Mouse (Mus musculus) forebrain, postnatal 0 days (tissue): ENCODE data around the gene Gm11114. TPM values are rescaled to one million over a fixed set of nuclear protein-coding genes. Genes with fewer than 3 reads are reported as not detected.
A peak's percentile ranks its signal among the peaks of the same experiment; 100 is the strongest.

Experiments
- ATAC-seq: fragments of 200-750 bp; cut with Nextera tagmentation; 2 replicates; pipeline ENCODE4 v1.8.0; 2017; ENCODE audit warnings: mild to moderate bottlenecking, moderate library complexity
- DNase-seq: peaks from one replicate; pipeline ENCODE4 v3.0.0-alpha.2; 2015
- H3K27ac ChIP-seq: fragments of 300-500 bp; sonication (generic); 2 replicates; pipeline ENCODE4 v1.5.1; 2014; ENCODE audit warnings: low read depth, mild to moderate bottlenecking, antibody characterized with exemption, low read length, moderate library complexity, mixed read lengths
- H3K27me3 ChIP-seq: fragments of 300-500 bp; sonication (generic); 2 replicates; pipeline ENCODE4 v1.6.1; 2014; ENCODE audit warnings: mild to moderate bottlenecking, low read length, mixed read lengths; ENCODE audit not compliant: insufficient read depth
- H3K36me3 ChIP-seq: fragments of 300-500 bp; sonication (generic); 2 replicates; pipeline ENCODE4 v1.6.1; 2014; ENCODE audit warnings: mild to moderate bottlenecking, moderate library complexity; ENCODE audit not compliant: insufficient read depth
- H3K4me1 ChIP-seq: fragments of 300-500 bp; sonication (generic); 2 replicates; pipeline ENCODE4 v1.6.1; 2014; ENCODE audit warnings: antibody characterized with exemption; ENCODE audit not compliant: insufficient read depth
- H3K4me2 ChIP-seq: fragments of 300-500 bp; sonication (generic); 2 replicates; pipeline ENCODE4 v1.6.1; 2014; ENCODE audit warnings: low read depth, mild to moderate bottlenecking, moderate library complexity
- H3K4me3 ChIP-seq: fragments of 300-500 bp; sonication (generic); 2 replicates; pipeline ENCODE4 v1.5.1; 2014; ENCODE audit warnings: low read depth, low read length, mixed read lengths
- H3K9ac ChIP-seq: fragments of 300-500 bp; sonication (generic); 2 replicates; pipeline ENCODE4 v1.6.1; 2014; ENCODE audit warnings: mild to moderate bottlenecking
- H3K9me3 ChIP-seq: fragments of 300-500 bp; sonication (generic); 2 replicates; pipeline ENCODE4 v1.6.1; 2016; ENCODE audit warnings: low read length
- CTCF ChIP-seq: sonication (generic); IDR thresholded peaks from 2 replicates; pipeline ENCODE4 v1.5.1; 2016; ENCODE audit warnings: antibody characterized with exemption, control low read depth, low read depth
- WGBS: fragments of 180-500 bp; shearing (Covaris S2); extraction: QIAGEN DNeasy Blood & Tissue Kit; methylation state at CpG from one replicate; pipeline ENCODE4 v1.1.7; 2014; 5-methylcytosine and 5-hydroxymethylcytosine counted together
- polyA plus RNA-seq: library from polyadenylated mRNA; unstranded; fragments of >200 nt; fragmentation: Nextera tagmentation; extraction: Ambion mirVana; gene quantifications from 2 replicates; pipeline ENCODE4 v1.2.1, GENCODE M21; 2015
- total RNA-seq: library from RNA; depleted of rRNA; stranded (reverse); fragments of >200 nt; gene quantifications from 2 replicates; pipeline ENCODE4 v1.2.3, GENCODE M21; 2014

Gm11114 gene
- total and polyA plus RNA-seq, 2 experiments from 2014 or later: not detected

DNA sequence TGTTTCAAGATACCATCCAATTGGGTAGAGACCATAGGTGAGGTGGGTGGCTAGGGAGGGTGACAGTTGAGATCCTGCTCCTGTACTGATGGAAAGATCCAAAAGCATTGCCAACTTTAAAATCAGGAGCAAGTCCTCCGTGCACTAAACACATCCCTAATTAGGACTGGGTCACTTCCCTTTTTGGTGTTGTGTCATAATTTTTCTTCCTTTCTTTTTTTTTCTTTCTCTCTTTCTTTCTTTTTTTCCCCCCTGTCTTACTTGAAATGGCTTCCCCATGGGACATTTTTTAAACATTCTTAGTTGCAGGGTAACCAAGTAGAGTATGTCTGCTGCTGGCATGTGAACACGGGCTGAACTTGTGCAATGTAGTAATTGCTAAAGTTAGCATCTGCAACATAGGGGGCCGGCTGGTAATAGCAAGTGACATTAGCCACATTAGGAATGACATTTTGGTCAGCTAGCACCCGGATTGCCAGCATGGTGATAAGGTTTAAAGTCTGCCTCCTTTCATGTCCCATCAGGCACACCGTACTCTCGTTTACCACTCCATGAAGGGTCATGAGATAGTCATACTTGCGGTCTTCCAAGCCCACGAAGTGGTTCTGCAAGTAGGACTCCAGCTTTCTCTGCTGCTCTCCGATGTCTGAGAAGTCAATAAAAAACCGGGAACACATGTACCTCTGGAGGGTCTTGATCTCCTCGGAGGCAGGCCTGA lies 11.7 kb downstream of the Gm11114 start:
- Histone ChIP-seq H3K36me3 (no peaks in the 10 kb centered on the region), H3K27me3 (peaks cover 8% of the 10 kb centered on the region; the same call in 1 of the 2 replicates), H3K27ac (no peak overlapping the region), H3K9ac (no peak overlapping the region), H3K4me2 (no peak overlapping the region), H3K4me1 (no peaks in the 10 kb centered on the region), H3K4me3 (no peak overlapping the region), H3K9me3 (no peaks in the 10 kb centered on the region)
- TF ChIP-seq CTCF: no peak
- no peak for DNase-seq
- no peak for ATAC-seq
- WGBS: 89% methylated on average over 11 of the region's 11 CpGs

DNA sequence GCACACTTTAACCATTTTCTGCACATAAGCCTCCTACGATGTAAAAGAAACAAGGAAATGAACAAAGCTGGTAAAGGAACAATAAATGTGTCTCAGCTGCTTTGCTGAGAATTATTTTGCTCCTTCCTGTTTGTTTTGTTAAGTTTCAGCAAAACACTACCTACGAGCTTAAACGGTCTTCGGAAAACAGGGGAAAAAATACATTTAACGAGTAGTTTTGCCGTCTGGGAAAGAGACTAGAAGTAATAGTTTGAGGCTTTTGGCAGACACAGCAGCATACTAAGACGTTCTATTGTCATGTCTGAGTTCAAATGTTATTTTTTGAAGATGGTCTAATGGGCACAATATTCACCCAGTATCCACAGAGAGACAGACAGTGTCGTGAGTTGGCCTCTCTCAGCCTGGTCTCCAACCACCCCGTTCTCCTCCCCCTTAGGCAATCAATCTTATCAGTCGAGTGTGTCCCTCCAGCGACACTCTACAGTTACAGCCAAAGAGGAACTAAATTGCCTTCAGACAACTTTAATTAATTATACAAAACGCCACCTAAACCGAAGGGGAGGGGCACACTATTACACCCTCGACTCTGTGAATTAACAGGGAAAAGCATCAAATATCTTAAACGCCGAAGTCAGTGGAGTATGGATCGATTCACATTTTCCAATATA lies 12.8 kb downstream of the Gm11114 start:
- 31% methylated on average over 17 of the region's 17 CpGs for WGBS
- Histone ChIP-seq H3K4me2 (peak overlapping the region; percentile 98; the same call in 1 of the 2 replicates), H3K9me3 (no peaks in the 10 kb centered on the region), H3K27ac (no peak overlapping the region), H3K27me3 (peaks cover 8% of the 10 kb centered on the region; the same call in 1 of the 2 replicates), H3K36me3 (no peaks in the 10 kb centered on the region), H3K4me1 (no peaks in the 10 kb centered on the region), H3K9ac (no peak overlapping the region), H3K4me3 (peak overlapping the region; percentile 58)
- TF ChIP-seq CTCF: no peak
- DNase-seq (peak; percentile 8), ATAC-seq (no peak)

DNA sequence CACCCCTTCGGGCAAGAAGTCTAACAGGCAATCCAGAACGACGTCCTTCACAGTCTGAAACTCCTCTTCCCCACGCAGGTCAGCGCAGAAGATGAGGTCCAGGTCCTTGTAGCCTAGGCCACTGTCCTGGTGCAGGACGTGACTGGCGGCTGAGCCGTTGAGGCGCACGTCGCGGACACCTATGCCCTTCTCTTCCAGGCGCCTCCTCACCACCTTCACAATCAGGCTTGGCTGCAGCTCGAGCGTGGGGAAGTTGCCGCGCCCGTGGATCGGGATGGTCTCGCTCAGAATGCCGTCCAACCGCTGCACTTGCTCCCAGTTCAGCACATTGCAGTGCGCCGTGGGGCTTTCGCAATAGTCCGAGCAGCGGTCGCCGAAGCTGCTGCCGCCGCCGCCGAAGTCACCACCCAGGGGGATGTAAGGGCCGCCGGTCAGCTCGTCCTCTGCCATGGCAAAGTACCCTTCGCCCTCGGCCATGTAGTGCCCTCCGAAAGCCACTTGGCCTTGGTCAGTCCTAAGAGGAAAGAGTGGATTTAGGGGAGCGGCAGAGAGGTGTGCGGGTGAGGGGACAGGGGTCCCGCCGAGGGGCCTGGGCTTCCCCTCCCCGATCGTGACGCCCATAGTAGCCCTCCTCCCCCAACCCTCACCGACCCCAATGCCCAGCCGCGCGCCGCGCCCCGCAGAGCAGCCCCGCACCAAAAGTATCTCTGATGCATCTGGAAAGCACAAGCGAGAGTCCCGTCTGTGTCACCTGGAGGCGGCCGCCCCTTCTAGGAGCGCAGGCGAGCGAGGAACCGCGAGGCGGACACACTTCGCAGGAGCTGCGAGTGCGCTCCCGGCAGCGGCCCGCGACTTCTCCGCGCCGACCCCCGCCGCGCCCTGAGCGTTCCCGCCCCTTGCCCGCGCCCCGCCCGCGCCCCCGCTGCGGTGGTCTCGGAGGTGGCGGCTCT lies 14.0 kb downstream of the Gm11114 start:
- no peaks in the 10 kb centered on the region for H3K36me3 ChIP-seq
- H3K9me3 ChIP-seq: no peaks in the 10 kb centered on the region
- no peak for TF ChIP-seq CTCF
- peaks cover 8% of the 10 kb centered on the region; the same call in 1 of the 2 replicates for H3K27me3 ChIP-seq
- ATAC-seq: peak; percentile 30
- H3K4me3 ChIP-seq: peak overlapping the region; percentile 58
- 2% methylated on average over 88 of the region's 88 CpGs for WGBS
- peak overlapping the region; percentile 98 for H3K4me2 ChIP-seq
- peak overlapping the region; percentile 46 for H3K9ac ChIP-seq
- no peak overlapping the region for H3K27ac ChIP-seq
- no peaks in the 10 kb centered on the region for H3K4me1 ChIP-seq
- DNase-seq: peak; percentile 25

DNA sequence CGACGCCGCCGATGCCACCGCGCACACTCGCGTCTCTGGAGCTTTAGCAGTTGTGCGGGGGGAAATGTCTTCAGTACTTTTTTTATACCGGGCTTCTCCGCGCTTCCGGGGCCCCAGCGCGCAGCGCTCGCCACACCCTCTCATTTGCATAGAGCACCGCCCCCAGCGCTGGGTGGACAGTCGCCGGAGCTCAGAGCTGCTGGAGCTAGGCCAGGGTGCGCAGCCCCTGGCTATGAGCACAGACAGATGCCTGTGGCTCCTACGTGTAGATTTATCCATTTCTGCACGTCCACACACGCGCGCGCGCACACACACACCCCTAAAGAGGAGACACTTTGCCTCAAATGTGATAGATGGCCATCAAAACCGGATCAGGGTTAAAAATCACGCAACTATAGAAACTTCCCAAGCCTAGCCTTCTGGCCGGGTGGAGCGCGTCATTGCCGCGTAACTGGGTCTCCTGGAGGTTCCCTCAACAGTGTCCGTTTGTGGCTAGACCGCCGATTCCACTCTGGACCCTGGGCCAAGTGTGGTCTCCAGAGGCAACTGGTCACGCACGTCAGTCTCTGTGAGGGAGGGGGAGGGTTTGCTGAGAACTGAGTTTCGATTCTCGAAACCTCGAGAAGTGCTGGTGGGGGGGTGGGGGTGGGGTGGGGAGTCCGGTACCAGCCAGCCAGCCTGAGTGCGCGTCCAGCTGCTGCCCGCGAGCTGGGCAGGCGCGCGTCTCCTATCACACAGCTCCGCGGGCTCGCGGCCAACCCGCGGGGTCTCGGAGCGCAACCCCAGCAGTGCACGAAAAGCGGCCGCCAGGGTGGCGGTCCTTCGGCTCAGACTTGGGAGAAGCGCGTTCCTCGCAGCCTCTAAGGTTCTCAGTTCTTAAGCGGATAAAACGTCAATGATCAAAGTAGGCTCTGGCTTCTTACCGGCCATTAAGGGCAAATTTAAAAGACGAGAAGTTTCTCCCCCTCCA lies 15.0 kb downstream of the Gm11114 start, which contains the start of gene Tent5a:
TSS of gene Tent5a (minus strand) at position 107 of the 970 bp plus-strand sequence.
- 2% methylated on average over 72 of the region's 72 CpGs for WGBS
- H3K27ac ChIP-seq: peak within 1 kb of the TSS; percentile 45; the same call in 1 of the 2 replicates

DNA sequence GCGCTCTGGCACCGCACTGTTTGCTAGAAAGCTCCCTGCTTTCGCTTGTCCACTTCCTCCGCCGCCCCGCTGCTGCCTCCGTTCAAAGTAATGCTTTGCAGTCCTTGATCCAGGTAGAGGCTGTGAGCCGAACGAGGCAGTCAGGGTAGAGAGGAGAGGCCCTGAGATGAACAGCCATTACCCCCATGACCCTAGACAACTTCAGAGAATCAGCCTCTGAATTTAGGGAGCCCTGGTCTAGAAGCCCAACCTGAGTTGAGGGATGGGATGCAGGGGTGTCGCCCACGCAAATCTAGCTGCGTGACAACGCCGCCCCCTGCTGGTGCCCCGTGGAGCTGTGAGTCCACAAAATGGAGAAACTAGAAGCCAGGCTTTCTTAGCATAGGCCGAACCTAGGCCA lies 15.7 kb downstream of the Gm11114 start:
- no peak overlapping the region for H3K27ac ChIP-seq
- 3% methylated on average over 16 of the region's 16 CpGs for WGBS

More for the DNA sequence above, 15.0 kb downstream of the Gm11114 start, which contains the start of gene Tent5a:
- H3K4me3 ChIP-seq: peak within 1 kb of the TSS; percentile 58
- peaks cover 8% of the 10 kb centered on the region; the same call in 1 of the 2 replicates for H3K27me3 ChIP-seq
- ATAC-seq (peak; percentile 76), DNase-seq (peak; percentile 65)
- peak within 1 kb of the TSS; percentile 46 for H3K9ac ChIP-seq
- no peaks in the 10 kb centered on the region for H3K4me1 ChIP-seq
- H3K4me2 ChIP-seq: peak within 1 kb of the TSS; percentile 98
- no peak for TF ChIP-seq CTCF
- no peaks in the 10 kb centered on the region for H3K36me3 ChIP-seq
- no peaks in the 10 kb centered on the region for H3K9me3 ChIP-seq

More for the DNA sequence above, 15.7 kb downstream of the Gm11114 start:
- peak; percentile 97 for TF ChIP-seq CTCF
- Histone ChIP-seq H3K36me3 (no peaks in the 10 kb centered on the region), H3K4me3 (peak overlapping the region; percentile 58), H3K9ac (peak overlapping the region; percentile 46), H3K9me3 (no peaks in the 10 kb centered on the region), H3K4me1 (no peaks in the 10 kb centered on the region), H3K27me3 (peaks cover 8% of the 10 kb centered on the region; the same call in 1 of the 2 replicates), H3K4me2 (peak overlapping the region; percentile 98)
- DNase-seq (peak; percentile 91), ATAC-seq (peak; percentile 68)
